ENCODE assay signal across 8 mouse cellular contexts in genomic region chr2:35271817-35272216, GRCm38 (mm10). TPM values are rescaled to one million over a fixed set of nuclear protein-coding genes. Genes with fewer than 3 reads are reported as not detected.
DNase-seq lines count a peak whose midpoint lies in the region; ATAC-seq and TF ChIP-seq lines count a peak whose summit lies in the region.

No protein-coding gene starts in this region.

- TF ChIP-seq POLR2A in bone marrow macrophage, adult 2 months (IDR thresholded peaks at IDR 0.05; ENCODE audit: borderline replicate concordance, low read depth, low read length): no peak

- no peak for TF ChIP-seq CTCF in bone marrow macrophage, adult 2 months (IDR thresholded peaks at IDR 0.05; ENCODE audit: low read depth, low read length)

- H3K4me1 ChIP-seq in bone marrow macrophage, adult 2 months (ENCODE audit: control insufficient read depth, insufficient read depth, low read length): peaks cover 50% of the 10 kb centered on the region
- H3K4me1 ChIP-seq in heart, embryonic 10.5 days: peaks cover 69% of the 10 kb centered on the region
- no peaks in the 10 kb centered on the region for H3K4me1 ChIP-seq in midbrain, embryonic 16.5 days (ENCODE audit: control insufficient read depth, insufficient read depth, low read length)
- 0 out of 2 replicates have a peak, but pooled peaks cover 5% of the 10 kb centered on the region for H3K4me1 ChIP-seq in liver, embryonic 12.5 days

- 51% methylated on average over 2 of the region's 2 CpGs for WGBS in heart, embryonic 10.5 days
- WGBS in midbrain, embryonic 16.5 days: 86% methylated on average over 2 of the region's 2 CpGs
- WGBS in liver, embryonic 12.5 days (ENCODE audit: insufficient replicate concordance): 49% methylated on average over 2 of the region's 2 CpGs

- H3K9me3 ChIP-seq in heart, embryonic 10.5 days: no peaks in the 10 kb centered on the region
- no peaks in the 10 kb centered on the region for H3K9me3 ChIP-seq in midbrain, embryonic 16.5 days (replicated peaks; ENCODE audit: control insufficient read depth, low read length, poor library complexity, severe bottlenecking)
- H3K9me3 ChIP-seq in liver, embryonic 12.5 days (replicated peaks): no peaks in the 10 kb centered on the region

- no peaks in the 10 kb centered on the region for H3K27me3 ChIP-seq in heart, embryonic 10.5 days (ENCODE audit: insufficient read depth, poor library complexity, severe bottlenecking)
- H3K27me3 ChIP-seq in midbrain, embryonic 16.5 days (ENCODE audit: control insufficient read depth, insufficient read depth, low read depth, low read length): no peaks in the 10 kb centered on the region
- peaks cover 7% of the 10 kb centered on the region; the same call in 1 of the 2 replicates for H3K27me3 ChIP-seq in liver, embryonic 12.5 days (replicated peaks)

- H3K27ac ChIP-seq in bone marrow macrophage, adult 2 months (ENCODE audit: insufficient read depth, low read depth, low read length): peak overlapping the region; percentile 78
- H3K27ac ChIP-seq in heart, embryonic 10.5 days: peak overlapping the region; percentile 47; the same call in 1 of the 2 replicates
- H3K27ac ChIP-seq in midbrain, embryonic 16.5 days (ENCODE audit: low read length): no peak overlapping the region
- H3K27ac ChIP-seq in liver, embryonic 12.5 days: no peak overlapping the region

- H3K36me3 ChIP-seq in heart, embryonic 10.5 days: no peaks in the 10 kb centered on the region
- H3K36me3 ChIP-seq in midbrain, embryonic 16.5 days (ENCODE audit: control insufficient read depth, insufficient read depth, low read length): no peaks in the 10 kb centered on the region
- no peaks in the 10 kb centered on the region for H3K36me3 ChIP-seq in liver, embryonic 12.5 days

- H3K4me3 ChIP-seq in bone marrow macrophage, adult 2 months (ENCODE audit: insufficient read depth, low read length): no peak overlapping the region
- H3K4me3 ChIP-seq in heart, embryonic 10.5 days: no peak overlapping the region
- H3K4me3 ChIP-seq in midbrain, embryonic 16.5 days (ENCODE audit: low read depth, low read length): no peak overlapping the region
- H3K4me3 ChIP-seq in liver, embryonic 12.5 days: no peak overlapping the region

- no peak overlapping the region for H3K4me2 ChIP-seq in midbrain, embryonic 16.5 days (ENCODE audit: low read length)
- H3K4me2 ChIP-seq in liver, embryonic 12.5 days: no peak overlapping the region

- no peak for ATAC-seq in midbrain, embryonic 16.5 days
- no peak for ATAC-seq in liver, embryonic 12.5 days
- ATAC-seq in cerebellum, adult (ENCODE audit: insufficient number of reproducible peaks, low FRiP score, low TSS enrichment): no peak

- H3K9ac ChIP-seq in midbrain, embryonic 16.5 days (ENCODE audit: low read depth, low read length): no peak overlapping the region
- H3K9ac ChIP-seq in liver, embryonic 12.5 days: no peak overlapping the region

- DNase-seq in layer of hippocampus, adult 11-12 months (ENCODE audit: low spot score): peak; percentile 29
- no peak for DNase-seq in layer of hippocampus, adult 8-10 months (ENCODE audit: low spot score in 2 of 2)
- no peak for DNase-seq in heart, embryonic 10.5 days (ENCODE audit: low spot score)
- peak; percentile 42 to 59 for DNase-seq in lung, postnatal 4 days

RNA-seq across cellular contexts. Expression of gene Gsn, which starts 15.6 kb away (rescaled TPM):
- 10 to 100 TPM; 41.3 to 77.4 (median 60.0) TPM for total RNA-seq in layer of hippocampus, adult 8-10 months (2022)
- 330 and 333 TPM in 2 replicates for polyA plus RNA-seq in bone marrow macrophage, adult 2 months (2012; ENCODE audit: insufficient read depth, insufficient read length, missing spikeins)
- 52.5 and 84.3 TPM in 2 replicates for polyA plus RNA-seq in heart, embryonic 10.5 days (2016; fragmentation: Nextera tagmentation; extraction: Ambion mirVana)
- 18.0 and 20.5 TPM in 2 replicates for polyA plus RNA-seq in midbrain, embryonic 16.5 days (2015; fragmentation: Nextera tagmentation; extraction: Ambion mirVana)
- 76.8 and 80.4 TPM in 2 replicates for polyA plus RNA-seq in liver, embryonic 12.5 days (2016; fragmentation: Nextera tagmentation; extraction: Ambion mirVana)

Comparison
In these comparisons a context has a peak if more than half of its experiments do, and no peak if none do; other contexts are left out.
1. DNase-seq: peak in layer of hippocampus, adult 11-12 months (single experiment) and lung, postnatal 4 days (2 of 2); none in layer of hippocampus, adult 8-10 months (0 of 2) and heart, embryonic 10.5 days (single experiment).
2. H3K27ac ChIP-seq: peak in bone marrow macrophage, adult 2 months (single experiment) and heart, embryonic 10.5 days (single experiment); none in midbrain, embryonic 16.5 days (single experiment) and liver, embryonic 12.5 days (single experiment).